Mouse (Mus musculus) cerebellum, adult 9-11 months (tissue): Measurements from ENCODE around the gene Ppp1r9b.

Experiments
- DNase-seq: peaks from one replicate; pipeline ENCODE4 v3.0.0; 2022

Ppp1r9b gene

DNA sequence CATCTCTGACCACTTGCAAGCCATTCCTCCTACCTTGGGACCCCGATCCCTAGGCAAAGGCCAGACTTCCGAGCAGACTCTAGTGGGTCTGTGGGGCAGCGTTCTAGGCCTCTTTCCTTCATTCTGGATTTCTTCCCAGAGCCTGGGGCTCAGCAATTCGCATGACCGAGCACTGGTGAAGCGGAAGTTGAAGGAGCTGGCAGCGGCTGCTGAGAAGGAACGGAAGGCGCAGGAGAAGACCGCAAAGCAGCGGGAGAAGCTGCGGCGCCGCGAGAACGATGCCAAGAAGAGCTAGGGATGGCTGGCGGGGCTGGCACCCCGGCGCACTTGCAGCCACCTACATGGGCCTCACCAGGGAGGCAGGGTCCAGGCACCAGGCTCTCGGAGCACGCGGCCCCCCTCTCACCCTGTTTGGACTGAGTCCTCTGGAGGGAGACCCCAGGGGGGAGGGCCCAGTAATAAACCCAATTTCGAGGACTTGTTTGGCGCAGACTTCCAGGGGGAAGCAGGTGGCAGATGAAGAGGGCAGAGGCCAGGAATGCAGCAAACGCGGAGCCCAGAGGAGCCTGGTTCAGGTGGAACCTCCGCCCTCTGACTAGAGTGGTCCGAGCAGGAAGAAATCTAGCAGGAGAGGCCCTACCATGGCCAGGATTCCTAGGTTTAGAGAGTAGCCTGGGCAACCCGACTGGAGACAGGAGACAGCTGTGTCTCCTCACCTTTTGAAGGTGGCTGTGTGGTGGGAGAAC is 33.8 kb downstream of the Ppp1r9b start:
- DNase-seq: peak; percentile 96

DNA sequence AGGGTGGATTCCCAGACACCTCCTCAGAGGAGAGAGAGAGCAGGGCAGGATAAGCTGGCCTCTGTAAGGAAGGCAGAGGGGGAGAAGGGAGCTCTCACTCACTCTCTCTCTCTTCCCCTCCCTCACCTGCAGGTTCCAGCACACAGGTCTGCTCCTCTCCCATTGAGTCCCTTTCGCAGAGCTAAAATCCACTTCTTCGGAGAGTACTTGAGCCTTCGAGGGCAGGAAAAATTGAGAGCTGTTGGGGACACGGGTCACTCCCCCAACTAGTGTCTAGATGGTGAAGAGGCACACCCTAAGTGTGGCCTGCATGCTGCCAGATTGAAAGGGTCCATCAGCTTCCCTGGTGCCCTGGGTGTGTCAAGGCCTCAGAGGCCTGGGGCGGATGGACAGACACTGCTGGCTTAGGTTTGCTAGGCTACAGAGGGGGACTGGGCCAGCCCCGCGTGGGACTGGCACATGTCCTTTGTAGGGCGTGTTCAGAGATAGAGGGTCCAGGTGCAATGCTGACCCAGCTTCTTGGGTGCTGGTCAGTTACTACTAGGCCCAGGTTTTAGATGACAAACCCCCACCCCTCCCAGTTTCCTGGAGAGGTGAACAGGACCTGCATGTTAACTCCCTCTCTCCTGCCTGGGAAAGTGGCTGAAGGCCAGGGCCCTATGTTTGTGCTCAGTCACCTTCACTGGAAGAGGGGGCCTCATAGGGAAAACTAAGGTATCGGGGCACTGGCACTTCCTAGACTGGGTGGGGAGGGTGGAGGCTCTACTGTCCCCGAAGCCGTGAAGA is 34.6 kb downstream of the Ppp1r9b start:
- DNase-seq: peak; percentile 73

DNA sequence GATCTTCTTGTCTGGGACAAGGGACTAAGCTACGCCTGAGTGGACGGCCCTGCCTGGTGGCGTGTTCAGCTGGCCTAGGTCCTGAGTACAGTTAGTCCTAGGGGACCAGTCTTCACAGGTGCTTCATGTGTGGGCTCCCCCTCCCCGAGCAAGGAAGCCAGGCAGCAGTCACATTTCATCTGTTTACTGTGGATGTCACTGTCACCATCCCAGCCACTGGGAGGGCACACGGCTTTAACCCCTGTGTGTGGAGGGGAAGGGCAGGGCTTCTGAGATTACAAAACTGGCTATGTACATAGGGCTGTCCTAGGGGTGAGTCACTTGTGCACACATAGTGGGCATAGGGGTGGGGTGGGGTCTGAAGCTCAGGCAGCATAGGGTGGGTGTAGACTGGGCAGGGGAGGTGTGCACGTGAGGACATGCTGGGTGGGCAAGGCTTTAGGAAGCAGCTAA is 35.3 kb downstream of the Ppp1r9b start:
- DNase-seq: no peak

DNA sequence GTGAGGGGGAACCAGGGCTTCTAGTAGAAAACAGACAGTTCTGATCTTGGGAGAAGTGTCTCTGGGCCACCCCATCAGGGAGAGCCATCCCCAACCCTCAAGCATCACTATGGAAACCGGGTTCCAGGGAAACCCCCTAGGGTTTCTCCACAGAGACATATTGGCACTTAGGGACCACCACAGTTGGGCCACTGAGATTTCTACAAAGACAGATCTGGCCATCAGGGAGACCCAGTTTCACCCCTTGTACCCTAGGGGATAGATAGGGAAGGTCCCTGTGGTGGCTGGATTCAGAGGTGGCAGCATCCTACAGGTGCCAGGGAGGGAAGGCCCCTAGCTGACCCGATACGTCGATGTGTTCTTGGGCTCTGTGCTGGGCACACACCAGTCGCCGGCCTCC is 36.0 kb downstream of the Ppp1r9b start:
- DNase-seq: no peak

DNA sequence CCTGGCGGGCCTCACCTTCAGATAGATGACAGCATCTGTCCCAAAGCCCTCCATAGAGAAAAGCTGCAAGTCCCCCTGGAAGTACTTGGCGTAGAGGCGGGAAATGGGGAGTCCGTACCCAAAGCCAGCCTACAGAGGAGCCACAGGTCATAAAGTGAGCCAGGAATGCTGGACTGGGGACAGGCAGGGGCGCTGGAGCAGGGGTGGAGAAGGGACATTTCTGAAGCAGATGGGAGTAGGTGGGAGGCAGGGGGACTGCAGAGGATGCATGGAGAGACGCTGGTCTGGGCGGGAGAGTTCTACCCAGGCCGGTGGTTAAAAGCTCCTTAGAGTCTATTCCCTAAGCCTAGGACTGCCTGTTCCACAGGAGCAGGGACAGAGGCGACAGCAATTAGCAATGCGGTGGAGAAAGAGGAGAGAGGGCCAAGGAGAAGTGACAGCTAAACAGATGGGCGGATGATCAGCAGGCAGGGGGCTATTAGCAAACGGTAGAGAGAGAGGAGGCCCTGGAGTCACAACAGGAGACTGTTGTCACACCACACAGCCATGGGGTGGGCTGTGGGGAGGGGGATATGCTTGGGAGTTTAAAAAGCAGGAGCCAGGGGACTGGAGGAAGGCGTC is 37.1 kb downstream of the Ppp1r9b start:
- no peak for DNase-seq

DNA sequence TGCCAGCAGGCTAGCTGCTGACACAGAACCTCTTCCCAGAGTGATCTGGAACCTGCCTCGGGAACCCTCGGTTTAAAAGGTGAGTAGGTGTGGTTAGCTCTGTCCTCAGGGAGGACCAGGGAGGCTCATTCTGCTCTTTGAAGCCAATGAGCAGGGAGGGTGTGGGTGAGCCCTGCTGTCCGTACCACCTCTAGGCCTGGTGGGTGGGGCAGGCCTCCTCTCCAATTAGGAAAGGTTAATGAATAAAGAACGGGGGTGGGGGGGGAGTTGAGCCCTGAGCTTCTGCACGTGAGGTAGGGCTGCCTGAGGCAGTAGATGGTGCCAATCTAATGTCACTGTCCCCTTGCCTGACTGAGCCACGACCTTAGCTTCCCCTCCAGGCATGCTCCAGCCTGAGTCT is 42.1 kb downstream of the Ppp1r9b start:
- peak; percentile 41 for DNase-seq

DNA sequence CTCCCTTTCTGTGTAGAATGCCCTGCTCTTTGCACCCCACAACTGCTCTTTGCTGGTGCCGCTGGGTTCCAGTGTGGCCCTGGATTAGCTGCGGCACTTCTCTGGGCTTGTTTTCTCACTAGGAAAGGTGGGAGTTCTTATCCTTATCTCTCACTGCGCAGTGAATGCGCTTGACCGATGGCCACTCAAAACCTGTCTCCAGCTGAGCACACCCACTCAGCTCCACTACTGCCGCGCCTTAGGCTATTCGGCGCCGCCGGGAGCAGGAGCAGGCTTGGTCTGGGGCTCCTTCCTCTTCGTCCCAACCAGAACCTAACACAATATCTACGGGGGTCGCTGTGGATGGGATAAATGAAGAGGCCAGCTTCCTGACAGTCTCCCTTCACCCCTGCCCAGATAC is 42.8 kb downstream of the Ppp1r9b start:
- peak; percentile 41 for DNase-seq

DNA sequence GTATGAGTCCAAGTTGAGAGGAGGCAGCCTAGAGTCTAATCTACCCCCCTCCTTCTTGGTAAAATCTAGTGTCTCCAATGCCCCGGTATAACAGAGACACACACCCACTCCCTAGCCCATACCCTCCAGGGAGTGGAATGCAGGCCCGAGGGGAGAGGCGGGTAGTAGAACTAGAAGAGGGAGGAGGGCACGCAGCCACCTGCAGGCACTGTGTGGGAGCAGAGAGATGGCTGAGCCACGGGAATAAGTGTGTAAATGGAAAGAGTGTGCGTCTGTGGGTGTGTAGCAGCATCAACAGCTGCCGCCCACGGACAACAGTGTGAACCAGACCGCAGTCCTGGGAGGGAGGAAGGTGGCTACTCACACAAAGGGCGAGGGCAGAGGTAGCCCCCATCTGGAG is 44.1 kb downstream of the Ppp1r9b start:
- no peak for DNase-seq

DNA sequence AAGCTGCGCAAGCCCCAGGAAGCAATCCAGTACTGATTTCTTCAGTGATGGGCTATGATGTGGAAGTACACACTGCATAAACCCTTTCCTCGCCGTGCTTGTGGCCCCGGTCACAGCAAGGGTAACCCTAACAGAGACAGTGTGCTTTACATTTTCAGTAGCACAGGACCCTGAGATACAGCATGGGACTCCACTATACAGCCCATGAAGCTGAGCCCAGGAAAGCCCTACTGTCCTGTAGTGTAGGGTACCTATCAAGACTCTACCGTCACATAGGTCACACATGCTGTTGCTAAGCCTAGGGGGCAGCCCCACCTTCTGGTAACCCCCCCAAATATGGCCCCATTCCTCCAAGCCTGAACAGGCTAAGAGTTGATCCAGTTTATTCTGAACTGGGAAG is 45.7 kb downstream of the Ppp1r9b start:
- DNase-seq: peak; percentile 59

DNA sequence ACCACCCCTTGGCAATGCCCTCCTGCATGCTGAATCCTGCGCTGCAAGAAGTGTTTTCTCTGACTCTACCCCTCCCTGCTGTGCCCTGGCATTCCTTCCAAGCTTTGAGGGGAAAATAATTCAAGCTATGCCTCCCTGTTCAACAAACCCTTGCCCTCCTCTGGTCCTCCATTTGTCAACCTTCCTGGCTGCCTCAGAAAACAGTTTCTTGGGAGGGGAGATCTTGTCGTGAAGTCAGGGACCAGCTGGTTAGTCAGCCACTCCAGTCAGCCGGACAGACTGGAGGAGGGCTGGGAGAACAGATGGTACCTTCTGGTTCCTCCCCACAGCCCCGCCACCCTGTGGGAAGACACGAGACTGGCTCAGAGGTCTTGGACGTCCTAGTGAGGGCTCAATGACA is 46.5 kb downstream of the Ppp1r9b start:
- DNase-seq: peak; percentile 93

DNA sequence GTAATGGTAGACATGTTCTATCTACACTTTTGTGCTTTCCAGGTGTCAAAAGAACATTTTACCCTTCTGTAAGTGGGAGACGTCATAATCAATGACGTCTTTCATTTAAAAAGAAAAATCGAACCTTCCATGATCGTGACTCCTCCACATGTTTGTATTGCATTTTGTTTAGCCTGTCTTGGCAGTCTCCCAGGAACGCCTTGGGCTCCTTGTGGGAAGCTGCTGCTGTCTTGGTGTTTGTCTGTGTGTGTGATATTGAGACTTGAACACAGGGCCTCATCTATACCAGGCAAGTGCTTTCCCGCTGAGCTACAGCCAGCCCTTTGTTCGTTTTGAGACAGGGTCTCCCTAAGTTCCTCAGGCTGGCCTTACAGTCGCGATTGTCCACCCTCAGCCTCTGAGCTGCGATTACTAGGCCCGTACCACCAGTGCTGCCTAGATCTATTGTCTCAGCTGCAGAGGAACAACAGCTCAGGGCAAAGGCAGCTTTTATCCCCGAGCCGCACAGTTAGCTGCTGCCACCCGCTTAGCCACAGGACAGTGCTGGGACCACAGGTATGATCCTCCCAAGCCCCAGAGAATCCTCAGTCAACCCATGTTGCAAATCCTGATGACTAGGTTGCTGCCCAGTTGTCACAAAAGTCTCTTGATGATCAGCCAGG is 47.5 kb downstream of the Ppp1r9b start:
- peak; percentile 68 for DNase-seq

DNA sequence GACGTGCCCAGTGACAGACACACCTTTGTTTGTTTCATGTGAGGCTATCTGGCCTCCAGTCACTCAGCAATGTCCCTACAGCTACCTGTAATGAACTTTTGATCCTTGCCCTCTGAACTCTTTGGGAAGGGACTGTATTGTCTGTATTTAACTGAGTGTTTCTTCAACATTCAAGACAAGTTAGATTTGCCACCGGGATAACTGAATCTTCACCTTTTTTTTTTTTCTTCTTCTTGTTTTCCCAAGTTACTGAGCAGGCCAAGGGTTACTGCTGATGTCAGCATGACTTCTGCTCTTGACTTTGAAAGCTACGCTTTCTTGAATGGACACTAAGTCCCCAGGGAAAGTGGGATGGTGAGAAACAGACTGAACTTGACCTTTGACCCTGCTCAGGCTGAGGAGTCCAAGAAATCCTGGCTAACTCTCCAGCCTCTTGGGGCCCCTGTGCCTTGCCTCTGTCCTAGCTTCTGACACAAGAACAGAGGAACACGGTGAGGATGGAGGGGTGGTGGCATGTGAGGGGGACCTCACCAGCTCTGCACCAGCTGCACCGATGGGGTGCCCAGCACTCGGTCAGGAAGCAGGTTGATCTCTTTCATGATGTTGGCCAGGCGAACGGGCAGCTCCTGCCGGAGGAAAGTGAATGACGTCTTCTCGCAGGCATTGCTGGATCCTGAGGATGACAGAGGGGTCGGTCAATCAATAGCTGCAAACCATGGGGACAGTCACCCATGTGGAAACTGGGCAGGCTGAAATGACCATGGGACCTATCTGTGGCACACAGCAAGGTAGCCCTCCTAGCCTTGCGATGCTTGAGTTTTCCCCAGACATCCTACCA is 48.2 kb downstream of the Ppp1r9b start:
- peak; percentile 75 for DNase-seq

DNA sequence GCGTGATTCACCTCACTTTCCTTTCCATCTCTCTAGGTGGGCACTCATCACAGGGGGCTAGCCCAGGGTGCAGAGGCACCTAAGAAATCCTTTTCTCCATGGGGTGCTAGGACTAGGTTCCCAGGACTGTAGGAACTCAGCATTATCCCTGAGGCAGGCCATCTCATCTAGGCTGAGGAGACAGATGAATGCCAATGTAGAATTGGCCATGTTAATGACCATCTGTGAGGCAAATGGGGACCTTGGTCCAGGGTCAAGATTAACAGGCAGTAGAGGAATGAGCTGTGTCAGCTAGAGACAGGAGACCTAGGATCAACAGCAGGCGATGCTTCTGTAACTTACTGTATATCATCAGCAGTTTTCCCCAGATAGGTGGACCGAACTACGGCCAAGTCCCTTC is 48.9 kb downstream of the Ppp1r9b start:
- DNase-seq: peak; percentile 90

DNA sequence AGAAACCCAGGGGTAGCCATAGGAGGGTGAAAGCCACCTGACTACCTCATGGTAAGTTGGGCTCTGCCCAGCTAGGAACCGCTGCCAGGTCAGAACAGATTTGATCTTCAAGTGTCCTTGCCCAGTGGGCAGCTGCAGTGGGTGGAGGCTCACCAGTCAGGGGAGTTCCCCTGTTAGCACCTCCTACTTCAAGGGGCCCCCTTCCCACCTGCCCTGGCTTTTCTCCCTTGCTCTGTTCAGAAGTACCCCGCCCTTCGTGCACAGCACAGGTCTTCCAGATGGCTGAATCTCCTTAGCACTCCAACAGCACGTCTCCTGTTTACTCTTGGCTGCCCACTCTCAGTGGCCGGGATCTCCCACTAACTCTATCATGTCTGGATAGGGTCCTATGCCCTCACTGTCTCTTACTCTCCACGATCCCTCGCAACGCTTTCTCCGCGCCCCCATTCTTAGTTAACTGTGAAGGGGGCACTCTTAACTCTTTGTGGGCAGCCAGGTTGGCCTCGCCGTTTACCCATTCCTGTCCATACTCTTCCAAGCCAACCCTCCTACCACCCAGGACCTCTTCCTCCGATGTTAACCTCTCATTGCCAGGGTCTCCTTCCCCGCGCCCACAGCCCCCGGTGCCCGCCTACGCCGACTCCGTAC is 49.8 kb downstream of the Ppp1r9b start:
- peak; percentile 93 for DNase-seq

DNA sequence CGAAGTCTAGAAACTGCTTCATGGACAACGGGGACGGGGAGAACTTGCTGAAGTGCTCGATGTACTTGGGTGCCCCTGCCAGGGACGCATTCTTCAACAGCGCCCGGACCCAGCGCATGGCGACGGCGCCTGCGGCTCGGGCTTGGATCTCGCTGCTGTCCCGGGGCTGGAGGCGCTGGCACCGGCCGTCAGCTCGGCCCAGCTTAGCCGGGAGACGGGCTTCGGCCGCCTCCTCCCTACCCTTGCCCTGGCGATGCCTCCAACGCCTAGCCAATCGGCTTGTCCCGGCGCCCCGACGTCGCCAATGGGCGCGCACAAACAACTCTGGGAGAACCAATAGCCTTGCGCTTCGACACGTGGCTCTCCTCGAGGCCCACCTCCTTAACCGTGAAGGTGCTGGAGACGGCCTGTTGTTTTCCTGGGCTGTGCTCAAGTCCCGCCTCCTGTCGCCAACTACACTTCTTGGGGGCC is 50.3 kb downstream of the Ppp1r9b start, which contains the start of gene Pdk2:
TSS of gene Pdk2 (minus strand) at position 216 of the 471 bp plus-strand sequence.
- DNase-seq: peak; percentile 99

DNA sequence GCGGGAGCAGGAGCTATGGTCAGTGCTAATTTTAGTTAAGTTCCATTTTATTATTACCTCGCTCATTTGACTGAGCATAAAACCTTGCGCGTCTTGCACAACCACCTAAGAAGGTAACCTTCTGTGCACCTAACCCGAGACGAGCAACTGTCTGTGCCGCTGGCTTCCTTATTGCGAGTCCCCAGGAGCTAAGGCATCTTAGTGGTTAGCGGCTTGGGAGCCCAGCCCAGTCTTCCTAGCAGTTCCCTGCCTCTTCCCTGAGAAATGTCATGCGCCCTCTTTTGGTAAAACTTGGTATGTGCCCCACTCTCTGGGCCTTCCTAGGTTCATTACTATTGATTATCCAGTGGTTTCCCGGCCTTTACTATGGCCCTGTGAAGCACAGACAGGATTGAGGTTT is 51.3 kb downstream of the Ppp1r9b start:
- DNase-seq: peak; percentile 90

DNA sequence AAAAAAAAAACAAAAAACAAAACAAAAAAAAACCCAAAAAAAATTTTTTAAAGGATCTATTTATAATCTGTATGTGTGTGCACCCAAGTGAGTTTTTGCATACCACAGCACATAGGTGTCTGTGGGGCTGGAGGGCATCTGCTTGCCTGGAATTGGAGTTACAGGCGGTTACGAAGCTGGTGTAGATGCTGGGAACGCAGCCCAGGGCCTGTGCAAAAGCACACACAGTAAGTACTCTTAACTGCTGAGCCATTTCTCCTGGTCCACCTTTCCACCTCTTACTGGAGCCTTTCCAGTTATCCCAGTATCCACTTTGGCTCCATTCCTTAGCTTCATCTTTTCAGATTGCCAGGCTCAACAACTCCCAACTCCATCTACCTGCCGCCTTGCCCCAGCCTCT is 52.2 kb downstream of the Ppp1r9b start:
- peak; percentile 70 for DNase-seq

DNA sequence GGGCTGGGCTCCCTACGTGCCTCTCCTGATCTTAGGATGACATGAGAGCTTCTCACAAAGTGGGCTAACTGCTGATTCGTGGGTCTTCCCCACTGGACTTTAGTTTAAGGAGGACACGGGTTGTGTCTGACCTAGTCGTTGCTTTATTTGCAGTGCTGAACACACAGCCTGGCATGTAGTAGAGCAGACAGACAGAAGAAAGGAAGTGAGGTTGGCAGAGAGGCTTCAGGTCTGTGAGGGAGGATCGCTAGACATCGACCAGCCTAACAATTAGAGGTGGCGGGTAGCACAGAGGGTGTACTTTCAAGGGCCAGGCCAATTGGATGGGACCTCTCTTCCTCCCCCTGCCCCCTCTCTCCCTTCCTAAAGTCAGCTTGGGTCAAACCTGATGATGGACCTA is 52.8 kb downstream of the Ppp1r9b start:
- peak; percentile 52 for DNase-seq

DNA sequence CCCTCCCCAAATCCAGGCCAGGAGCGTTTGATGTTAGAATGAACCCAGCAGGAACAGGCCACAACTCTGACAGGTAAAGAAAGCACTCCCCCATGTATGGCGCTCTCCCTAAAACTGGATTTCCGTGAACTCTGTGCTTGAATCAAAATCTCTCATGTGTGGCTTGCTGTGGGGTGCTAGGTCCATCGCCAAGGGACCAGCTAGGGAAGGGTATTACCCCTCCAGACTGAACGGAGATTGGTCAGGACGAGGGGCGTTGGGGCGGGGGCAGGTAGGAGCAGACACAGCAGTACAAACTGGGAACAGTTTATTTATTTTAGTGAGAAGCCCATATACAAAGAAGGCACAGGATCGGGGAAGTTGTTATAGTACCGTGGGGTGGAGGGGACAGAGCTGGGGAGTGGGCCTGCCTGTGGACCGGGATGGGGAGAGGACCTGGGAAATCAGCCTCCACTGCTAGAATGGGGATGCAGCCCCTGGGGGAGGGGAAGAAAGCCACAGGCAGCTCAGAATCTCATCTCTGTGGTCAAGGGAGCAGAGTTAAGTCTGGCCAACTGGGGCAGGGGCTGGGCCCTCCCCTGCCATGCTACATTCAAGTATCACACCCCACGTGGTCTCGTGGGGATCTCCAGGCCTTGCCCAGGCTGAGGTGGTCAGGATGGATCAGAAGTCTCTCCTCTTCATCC is 53.5 kb downstream of the Ppp1r9b start:
- peak; percentile 59 for DNase-seq

DNA sequence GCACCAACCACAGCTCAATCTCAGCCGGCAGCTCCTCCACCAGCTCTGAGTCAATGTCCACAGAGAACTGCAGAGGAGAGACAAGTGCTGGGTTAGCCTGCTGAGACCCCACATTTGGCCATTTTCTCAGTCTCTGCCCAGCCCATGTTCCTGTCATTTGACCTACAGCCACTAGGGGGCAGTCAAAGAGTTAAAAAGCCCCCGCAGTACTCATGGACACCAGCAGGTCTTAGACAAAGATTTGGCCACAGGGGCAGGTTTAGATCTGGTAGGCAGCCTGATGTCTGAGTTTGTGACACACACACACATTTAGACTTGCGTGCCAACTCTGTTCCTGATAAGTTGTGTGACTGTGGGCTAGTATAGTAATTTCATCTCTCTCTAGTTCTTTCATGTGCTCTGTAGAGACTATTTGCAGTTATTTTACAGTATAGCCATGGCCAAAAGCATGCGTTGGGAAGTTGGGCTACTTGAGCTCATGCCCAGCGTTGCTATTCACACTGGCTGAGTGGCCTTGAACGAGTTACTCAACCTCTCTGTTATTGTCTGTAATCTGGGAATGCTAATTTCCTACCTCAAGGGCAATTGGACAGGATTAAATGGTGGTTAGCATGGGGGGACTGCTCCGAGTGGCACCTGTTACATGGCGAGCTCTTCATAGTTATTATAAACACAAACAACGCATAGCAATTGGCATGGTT is 56.3 kb downstream of the Ppp1r9b start:
- peak; percentile 73 for DNase-seq
